Mouse (Mus musculus) CH12.LX (cell line): ENCODE data around the gene Rrp36. TPM values are rescaled to one million over a fixed set of nuclear protein-coding genes. Genes with fewer than 3 reads are reported as not detected.

ENCODE experiments used
- DNase-seq: peaks from one replicate; pipeline ENCODE4 v3.0.0-alpha.2; 2013; ENCODE audit errors: extremely low read depth
- H3K27ac ChIP-seq: 2 replicates; pipeline ENCODE4 v1.5.1; 2012; ENCODE audit warnings: low read depth, mild to moderate bottlenecking, control low read depth, moderate library complexity; ENCODE audit not compliant: insufficient read depth
- H3K27me3 ChIP-seq: replicated peaks from 2 replicates; pipeline ENCODE3; 2012; ENCODE audit warnings: inconsistent platforms
- H3K36me3 ChIP-seq, 2 experiments: replicated peaks in 1 of 2; 2 replicates each; pipeline versions ENCODE3 to v1.6.1; 2012; ENCODE audit warnings: inconsistent platforms in 1 of 2, low read length in 1 of 2, mild to moderate bottlenecking in 1 of 2, mixed read lengths in 1 of 2, moderate library complexity in 1 of 2; ENCODE audit not compliant: control insufficient read depth in 1 of 2, insufficient read depth in 1 of 2
- H3K4me1 ChIP-seq, 2 experiments: 2 replicates each; pipeline ENCODE4 v1.6.1; 2012; ENCODE audit warnings: inconsistent platforms in 1 of 2, moderate library complexity in 1 of 2; ENCODE audit not compliant: insufficient read depth in 2 of 2, control insufficient read depth in 1 of 2
- H3K4me2 ChIP-seq: 2 replicates; pipeline ENCODE4 v1.6.1; 2012; ENCODE audit warnings: low read depth, mild to moderate bottlenecking, control low read depth; ENCODE audit not compliant: poor library complexity, insufficient read depth, severe bottlenecking
- H3K4me3 ChIP-seq, 3 experiments: fragments of 150-350 bp in 1 of 3; sonication (generic) in 1 of 3; replicated peaks in 1 of 3; 2 replicates each; pipeline versions ENCODE3 to v1.5.1; 2011 to 2012; ENCODE audit warnings: low read depth in 2 of 3, low read length in 2 of 3, mild to moderate bottlenecking in 2 of 3, moderate library complexity in 2 of 3, control low read depth in 1 of 3, improper control_type of control experiment in 1 of 3, inconsistent platforms in 1 of 3, mixed read lengths in 1 of 3; ENCODE audit not compliant: poor library complexity in 1 of 3
- H3K79me2 ChIP-seq: replicated peaks from 2 replicates; pipeline ENCODE4 v1.6.1; 2012; ENCODE audit warnings: mild to moderate bottlenecking, moderate library complexity; ENCODE audit not compliant: control insufficient read depth, poor library complexity, insufficient read depth, severe bottlenecking; ENCODE audit errors: extremely low read depth
- H3K9ac ChIP-seq: 2 replicates; pipeline ENCODE4 v1.6.1; 2012; ENCODE audit warnings: low read depth, mild to moderate bottlenecking, control low read depth, moderate library complexity; ENCODE audit not compliant: insufficient read depth
- H3K9me3 ChIP-seq: replicated peaks from 2 replicates; pipeline ENCODE3; 2012; ENCODE audit warnings: low read length, inconsistent platforms, mixed read lengths
- CHD1 ChIP-seq: IDR thresholded peaks from 2 replicates; pipeline ENCODE4 v1.6.1; 2012; ENCODE audit warnings: low read depth, low read length, improper control_type of control experiment, inconsistent platforms
- CTCF ChIP-seq, 2 experiments: IDR thresholded peaks in 1 of 2; conservative IDR thresholded peaks in 1 of 2; 2 replicates each; pipeline ENCODE4 v1.5.1; 2011 to 2012; ENCODE audit warnings: low read depth in 2 of 2, low read length in 2 of 2, improper control_type of control experiment in 1 of 2, inconsistent platforms in 1 of 2, mild to moderate bottlenecking in 1 of 2, moderate library complexity in 1 of 2
- EP300 ChIP-seq: IDR thresholded peaks from 2 replicates; pipeline ENCODE4 v1.6.1; 2011; ENCODE audit warnings: low read length, improper control_type of control experiment
- HCFC1 ChIP-seq: IDR thresholded peaks from 2 replicates; pipeline ENCODE4 v1.6.1; 2012; ENCODE audit warnings: low read depth, mild to moderate bottlenecking, inconsistent platforms, low read length, improper control_type of control experiment
- JUN ChIP-seq: IDR thresholded peaks from 2 replicates; pipeline ENCODE4 v1.6.1; 2011; ENCODE audit warnings: low read depth, mild to moderate bottlenecking, low read length, improper control_type of control experiment, moderate library complexity; ENCODE audit not compliant: insufficient read depth
- JUND ChIP-seq: conservative IDR thresholded peaks from 2 replicates; pipeline ENCODE4 v1.6.1; 2011; ENCODE audit warnings: low read depth, low read length, improper control_type of control experiment
- MXI1 ChIP-seq: IDR thresholded peaks from 2 replicates; pipeline ENCODE4 v1.6.1; 2011; ENCODE audit warnings: mild to moderate bottlenecking, low read depth, low read length, improper control_type of control experiment
- NELFE ChIP-seq: IDR thresholded peaks from 2 replicates; pipeline ENCODE4 v1.6.1; 2011; ENCODE audit warnings: low read depth, low read length, improper control_type of control experiment
- PAX5 ChIP-seq: IDR thresholded peaks from 2 replicates; pipeline ENCODE4 v1.6.1; 2012; ENCODE audit warnings: low read length, inconsistent platforms, mixed read lengths
- POLR2A ChIP-seq: IDR thresholded peaks from 2 replicates; pipeline ENCODE4 v1.6.1; 2011; ENCODE audit warnings: low read depth, mild to moderate bottlenecking, improper control_type of control experiment, low read length
- USF1 ChIP-seq: IDR thresholded peaks from 2 replicates; pipeline ENCODE4 v1.6.1; 2014; ENCODE audit warnings: low read depth, mild to moderate bottlenecking, inconsistent platforms, low read length, improper control_type of control experiment
- ZC3H11A ChIP-seq: IDR thresholded peaks from 2 replicates; pipeline ENCODE4 v1.6.1; 2012; ENCODE audit warnings: low read depth, mild to moderate bottlenecking, inconsistent platforms, low read length, improper control_type of control experiment
- ZKSCAN1 ChIP-seq: IDR thresholded peaks from 2 replicates; pipeline ENCODE4 v1.6.1; 2012; ENCODE audit warnings: low read depth, inconsistent platforms, low read length, improper control_type of control experiment, borderline replicate concordance
- ZMIZ1 ChIP-seq: IDR thresholded peaks from 2 replicates; pipeline ENCODE4 v1.6.1; 2012; ENCODE audit warnings: low read depth, mild to moderate bottlenecking, inconsistent platforms, low read length, improper control_type of control experiment
- ZNF384 ChIP-seq: IDR thresholded peaks from 2 replicates; pipeline ENCODE4 v1.6.1; 2012; ENCODE audit warnings: low read depth, low read length, improper control_type of control experiment, inconsistent platforms
- dilution Hi-C: fragments of 300-500 bp; cut with MboI; formaldehyde crosslinking; loops from 2 replicates; pipeline ENCODE4 v1.14.3; 2020; ENCODE audit warnings: low sequenced_read_pairs; ENCODE audit not compliant: extremely low pct_unique_long_range_greater_than_20kb, extremely low pct_ligation_motif_present
- in situ Hi-C: fragments of 300-500 bp; cut with MboI; formaldehyde crosslinking; loops from 3 replicates; pipeline ENCODE4 v1.14.3; 2019; ENCODE audit warnings: low sequenced_read_pairs, low pct_ligation_motif_present, low pct_unique_long_range_greater_than_20kb, mixed read lengths
- polyA plus RNA-seq: library from polyadenylated mRNA; unstranded; fragments of >175 nt; gene quantifications from 2 replicates; pipeline ENCODE4 v1.2.1, GENCODE M21; 2012; ENCODE audit warnings: low read depth; ENCODE audit not compliant: insufficient read length
- total RNA-seq, 2 experiments: library from RNA; depleted of rRNA; stranded (reverse); fragments of 300-350 nt in 1 of 2; fragments of >200 nt in 1 of 2; gene quantifications; 2 replicates each; pipeline ENCODE4 v1.2.3; 2012 to 2014

Rrp36 gene
- total and polyA plus RNA-seq, 3 experiments = 38.1 to 53.6 (median 46.1) TPM

- peaks cover 19% of the 10 kb centered on the region for H3K79me2 ChIP-seq
- H3K4me1 ChIP-seq = peaks cover 6 to 18% of the 10 kb centered on the region in 2 experiments
- no peaks in the 10 kb centered on the region for H3K27me3 ChIP-seq
- H3K36me3 ChIP-seq = peaks cover 17 to 55% of the 10 kb centered on the region in 2 experiments
- H3K4me3 ChIP-seq = no peak overlapping the region
- in situ Hi-C loops (loop anchor here (5.0 kb wide), 1 partner anchor 63 kb away; the partner anchor contains the start of gene Cul7), dilution Hi-C loops (no loop called here)
- no peak for DNase-seq
- no peak overlapping the region for H3K4me2 ChIP-seq
- H3K27ac ChIP-seq = no peak overlapping the region
- peaks cover 5% of the 10 kb centered on the region for H3K9me3 ChIP-seq
- H3K9ac ChIP-seq = no peak overlapping the region
- TF ChIP-seq CTCF (conservative IDR thresholded peaks at IDR 0.05 in 1 of 2, IDR thresholded peaks at IDR 0.05 in 1 of 2; ENCODE audit: low read depth in 2 of 2, low read length in 2 of 2) (peak in 1 of 2 experiments; percentile 16; a peak in 1 of 4 replicates), CHD1 (no peak)
- TF ChIP-seq, all 38 proteins: peak for 1
Observed at GRCm38 (mm10) chr17:46714756-46715481, 40.8 kb upstream of the Rrp36 start.

- H3K9ac ChIP-seq = 0 out of 2 replicates have a peak overlapping the region, but pooled peaks have one; percentile 91
- no peak overlapping the region for H3K4me3 ChIP-seq
- dilution Hi-C loops (no loop called here), in situ Hi-C loops (loop anchor here (5.0 kb wide), 1 partner anchor 62 kb away; the partner anchor contains the start of gene Cul7)
- no peak for DNase-seq
- H3K27ac ChIP-seq = no peak overlapping the region
- H3K27me3 ChIP-seq = no peaks in the 10 kb centered on the region
- peaks cover 17 to 49% of the 10 kb centered on the region in 2 experiments for H3K36me3 ChIP-seq
- TF ChIP-seq NELFE (no peak), ZMIZ1 (no peak), EP300 (peak; percentile 43), MXI1 (no peak), ZNF384 (no peak), JUN (peak; percentile 74), ZC3H11A (no peak), ZKSCAN1 (no peak), JUND (peak; percentile 55; the same call in 1 of the 2 replicates), PAX5 (no peak), POLR2A (0 out of 2 replicates have a peak, but pooled peaks have one; percentile 9), HCFC1 (no peak), USF1 (no peak), CTCF (conservative IDR thresholded peaks at IDR 0.05 in 1 of 2, IDR thresholded peaks at IDR 0.05 in 1 of 2; ENCODE audit: low read depth in 2 of 2, low read length in 2 of 2) (no peak)
- TF ChIP-seq, all 38 proteins: peak for 4
- Histone ChIP-seq H3K4me1 (peaks cover 6 to 18% of the 10 kb centered on the region in 2 experiments), H3K79me2 (peaks cover 19% of the 10 kb centered on the region), H3K4me2 (peak overlapping the region; percentile 86; the same call in 1 of the 2 replicates), H3K9me3 (peaks cover 7% of the 10 kb centered on the region)
Observed at GRCm38 (mm10) chr17:46713849-46714248, 39.7 kb upstream of the Rrp36 start.
